Mouse (Mus musculus): ENCODE data around the gene Oog4. TPM values are rescaled to one million over a fixed set of nuclear protein-coding genes. Genes with fewer than 3 reads are reported as not detected.

The Oog4 gene
- not detected for polyA plus RNA-seq (2014; fragmentation: Illumina TruSeq; extraction: RNeasy Lipid Tissue Mini Kit (QIAGEN cat#74804); ENCODE audit: low read depth, low replicate concordance)

GRCm38 (mm10) chr4:143450224-143450623 lies at the start of gene Oog4:
Gene Oog4 (minus strand): TSS chr4:143450324.

GRCm38 (mm10) chr4:143412219-143413092 lies 37.7 kb downstream of the Oog4 start, which contains the start of gene Pramef8:
Gene Pramef8 (plus strand): TSS chr4:143412426.

DNA sequence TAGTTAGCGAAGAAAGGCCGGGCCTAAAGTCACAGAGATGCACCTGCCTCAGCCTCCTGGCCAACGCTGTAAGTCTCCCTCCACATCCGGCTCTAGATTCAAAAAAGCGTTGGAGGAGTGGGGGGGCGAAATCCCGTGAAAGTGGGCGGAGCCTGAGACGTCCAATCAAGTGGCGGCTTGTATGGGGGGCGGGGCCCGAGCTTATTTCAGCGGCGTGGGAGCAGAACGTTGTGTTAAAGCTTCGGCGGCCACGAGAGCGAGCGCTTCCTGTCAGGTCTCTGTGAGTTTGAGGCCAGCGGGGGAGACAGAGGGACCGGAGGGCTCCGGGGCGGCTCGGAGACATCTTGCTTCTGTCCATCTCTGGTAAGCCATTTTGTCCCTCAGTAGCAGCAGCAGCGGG lies 55.9 kb downstream of the Oog4 start, which contains the start of gene Pramel1:
TSS of gene Pramel1 (plus strand) at position 248 of the 400 bp plus-strand sequence.

Other genes starting within 250 kb of the Oog4 start
- 20.9 TPM for gene Prdm2, start 237.3 kb downstream of the Oog4 start, polyA plus RNA-seq (2014; fragmentation: Illumina TruSeq; extraction: RNeasy Lipid Tissue Mini Kit (QIAGEN cat#74804); ENCODE audit: low read depth, low replicate concordance)
- 4.6 TPM for gene Pdpn, start 150.8 kb downstream of the Oog4 start, polyA plus RNA-seq (2014; fragmentation: Illumina TruSeq; extraction: RNeasy Lipid Tissue Mini Kit (QIAGEN cat#74804); ENCODE audit: low read depth, low replicate concordance)
- not detected for gene Lrrc38, start 100.6 kb downstream of the Oog4 start, polyA plus RNA-seq (2014; fragmentation: Illumina TruSeq; extraction: RNeasy Lipid Tissue Mini Kit (QIAGEN cat#74804); ENCODE audit: low read depth, low replicate concordance)
- not detected for gene Pramel1, start 55.9 kb downstream of the Oog4 start, polyA plus RNA-seq (2014; fragmentation: Illumina TruSeq; extraction: RNeasy Lipid Tissue Mini Kit (QIAGEN cat#74804); ENCODE audit: low read depth, low replicate concordance)
- 17.4 TPM for gene Pramef8, start 37.9 kb downstream of the Oog4 start, polyA plus RNA-seq (2014; fragmentation: Illumina TruSeq; extraction: RNeasy Lipid Tissue Mini Kit (QIAGEN cat#74804); ENCODE audit: low read depth, low replicate concordance)
- gene Gm13043, start 61.0 kb upstream of the Oog4 start, polyA plus RNA-seq (2014; fragmentation: Illumina TruSeq; extraction: RNeasy Lipid Tissue Mini Kit (QIAGEN cat#74804); ENCODE audit: low read depth, low replicate concordance): not detected
- gene Gm13040, start 85.6 kb upstream of the Oog4 start, polyA plus RNA-seq (2014; fragmentation: Illumina TruSeq; extraction: RNeasy Lipid Tissue Mini Kit (QIAGEN cat#74804); ENCODE audit: low read depth, low replicate concordance): not detected
- gene BC080695, start 101.4 kb upstream of the Oog4 start, polyA plus RNA-seq (2014; fragmentation: Illumina TruSeq; extraction: RNeasy Lipid Tissue Mini Kit (QIAGEN cat#74804); ENCODE audit: low read depth, low replicate concordance): not detected
- not detected for gene Gm13057, start 101.4 kb upstream of the Oog4 start, polyA plus RNA-seq (2014; fragmentation: Illumina TruSeq; extraction: RNeasy Lipid Tissue Mini Kit (QIAGEN cat#74804); ENCODE audit: low read depth, low replicate concordance)
- gene Gm13083, start 164.7 kb upstream of the Oog4 start, polyA plus RNA-seq (2014; fragmentation: Illumina TruSeq; extraction: RNeasy Lipid Tissue Mini Kit (QIAGEN cat#74804); ENCODE audit: low read depth, low replicate concordance): not detected
- gene Gm13088, start 206.9 kb upstream of the Oog4 start, polyA plus RNA-seq (2014; fragmentation: Illumina TruSeq; extraction: RNeasy Lipid Tissue Mini Kit (QIAGEN cat#74804); ENCODE audit: low read depth, low replicate concordance): not detected

All from adrenal gland, adult 10 weeks (tissue).